In genomic region chr1:192137291-192137925, GRCm38 (mm10) we compare ENCODE assay signal across 8 mouse cellular contexts. TPM values are rescaled to one million over a fixed set of nuclear protein-coding genes. Genes with fewer than 3 reads are reported as not detected.
DNase-seq lines count a peak whose midpoint lies in the region; ATAC-seq and TF ChIP-seq lines count a peak whose summit lies in the region.

No protein-coding gene starts in this region.

- H3K36me3 ChIP-seq in embryonic facial prominence, embryonic 10.5 days (replicated peaks) = no peaks in the 10 kb centered on the region; the same call in 1 of the 2 replicates
- no peaks in the 10 kb centered on the region for H3K36me3 ChIP-seq in intestine, embryonic 14.5 days (ENCODE audit: control insufficient read depth, insufficient read depth, low read length)
- H3K36me3 ChIP-seq in midbrain, embryonic 10.5 days = no peaks in the 10 kb centered on the region

- peak overlapping the region; percentile 69 for H3K4me2 ChIP-seq in intestine, embryonic 14.5 days (ENCODE audit: low read length)

- H3K4me1 ChIP-seq in embryonic facial prominence, embryonic 10.5 days = peaks cover 18% of the 10 kb centered on the region
- peaks cover 18% of the 10 kb centered on the region; the same call in 1 of the 2 replicates for H3K4me1 ChIP-seq in intestine, embryonic 14.5 days (replicated peaks; ENCODE audit: control insufficient read depth, insufficient read depth, low read length)
- peaks cover 29% of the 10 kb centered on the region for H3K4me1 ChIP-seq in midbrain, embryonic 10.5 days

- no peak for TF ChIP-seq CTCF in layer of hippocampus, adult 2 months (conservative IDR thresholded peaks at IDR 0.05)

- ATAC-seq in intestine, embryonic 14.5 days (replicated peaks; ENCODE audit: low FRiP score, low TSS enrichment, low read depth) = peak; percentile 37

- peak overlapping the region; percentile 93 for H3K4me3 ChIP-seq in layer of hippocampus, adult 2 months
- peak overlapping the region; percentile 89 for H3K4me3 ChIP-seq in embryonic facial prominence, embryonic 10.5 days
- H3K4me3 ChIP-seq in intestine, embryonic 14.5 days (ENCODE audit: low read depth, low read length) = peak overlapping the region; percentile 79
- H3K4me3 ChIP-seq in midbrain, embryonic 10.5 days = peak overlapping the region; percentile 87

- H3K9me3 ChIP-seq in embryonic facial prominence, embryonic 10.5 days = no peaks in the 10 kb centered on the region
- no peaks in the 10 kb centered on the region for H3K9me3 ChIP-seq in intestine, embryonic 14.5 days (ENCODE audit: control insufficient read depth, low read length)
- no peaks in the 10 kb centered on the region for H3K9me3 ChIP-seq in midbrain, embryonic 10.5 days (replicated peaks)

- peak overlapping the region; percentile 99 for H3K27ac ChIP-seq in layer of hippocampus, adult 2 months
- H3K27ac ChIP-seq in embryonic facial prominence, embryonic 10.5 days (replicated peaks) = peak overlapping the region; percentile 98
- peak overlapping the region; percentile 88 for H3K27ac ChIP-seq in intestine, embryonic 14.5 days (ENCODE audit: low read depth)
- H3K27ac ChIP-seq in midbrain, embryonic 10.5 days (replicated peaks) = peak overlapping the region; percentile 98

- DNase-seq in layer of hippocampus, adult 2 months (ENCODE audit: low spot score in 2 of 2) = peak in 1 of 2 experiments; percentile 22
- DNase-seq in layer of hippocampus, adult 9-11 months = no peak
- peak; percentile 64 for DNase-seq in MN1 (ENCODE audit: low spot score)
- DNase-seq in embryonic facial prominence, embryonic 10.5 days (ENCODE audit: low spot score) = no peak
- peak; percentile 87 for DNase-seq in intestine, embryonic 14.5 days (ENCODE audit: low spot score)
- no peak for DNase-seq in midbrain, embryonic 10.5 days (ENCODE audit: low spot score)
- no peak for DNase-seq in spleen, adult 12 weeks (ENCODE audit: low spot score)
- DNase-seq in spleen, postnatal 14 days (ENCODE audit: low spot score in 2 of 2) = no peak

- 1% methylated on average over 58 of the region's 61 CpGs for WGBS in embryonic facial prominence, embryonic 10.5 days
- 2% methylated on average over 19 of the region's 61 CpGs for WGBS in intestine, embryonic 14.5 days
- WGBS in midbrain, embryonic 10.5 days = 1% methylated on average over 55 of the region's 61 CpGs

- H3K27me3 ChIP-seq in embryonic facial prominence, embryonic 10.5 days (replicated peaks; ENCODE audit: low read depth, poor library complexity, severe bottlenecking) = no peaks in the 10 kb centered on the region
- no peaks in the 10 kb centered on the region for H3K27me3 ChIP-seq in intestine, embryonic 14.5 days (replicated peaks; ENCODE audit: control insufficient read depth, insufficient read depth, low read length)
- H3K27me3 ChIP-seq in midbrain, embryonic 10.5 days (ENCODE audit: low read depth, poor library complexity, severe bottlenecking) = no peaks in the 10 kb centered on the region

- H3K9ac ChIP-seq in intestine, embryonic 14.5 days (ENCODE audit: low read length) = peak overlapping the region; percentile 67

RNA-seq across cellular contexts. Expression of gene Rcor3, which starts 0.5 kb away (rescaled TPM):
- 10 to 100 TPM; 51.1 to 55.7 TPM for total RNA-seq in layer of hippocampus, adult 2 months (2021)
- 14.5 and 15.0 TPM in 2 replicates for polyA plus RNA-seq in embryonic facial prominence, embryonic 10.5 days (2016; fragmentation: Nextera tagmentation; extraction: Ambion mirVana)
- 31.1 and 31.3 TPM in 2 replicates for polyA plus RNA-seq in intestine, embryonic 14.5 days (2014; fragmentation: Nextera tagmentation; extraction: Ambion mirVana)
- 16.0 and 19.0 TPM in 2 replicates for polyA plus RNA-seq in midbrain, embryonic 10.5 days (2016; fragmentation: Nextera tagmentation; extraction: Ambion mirVana)

RNA-seq across cellular contexts. Expression of gene Traf5, which starts 45.0 kb away (rescaled TPM):
- total RNA-seq in layer of hippocampus, adult 2 months (2021) = 1 to 10 TPM; 2.0 to 2.7 TPM
- polyA plus RNA-seq in embryonic facial prominence, embryonic 10.5 days (2016; fragmentation: Nextera tagmentation; extraction: Ambion mirVana) = 3.1 and 4.5 TPM in 2 replicates
- polyA plus RNA-seq in intestine, embryonic 14.5 days (2014; fragmentation: Nextera tagmentation; extraction: Ambion mirVana) = 21.3 and 26.0 TPM in 2 replicates
- polyA plus RNA-seq in midbrain, embryonic 10.5 days (2016; fragmentation: Nextera tagmentation; extraction: Ambion mirVana) = 3.3 and 3.6 TPM in 2 replicates

RNA-seq across cellular contexts. Expression of gene Kcnh1, which starts 53.2 kb away (rescaled TPM):
- 10 to 100 TPM; 36.8 to 37.2 TPM for total RNA-seq in layer of hippocampus, adult 2 months (2021)
- polyA plus RNA-seq in embryonic facial prominence, embryonic 10.5 days (2016; fragmentation: Nextera tagmentation; extraction: Ambion mirVana) = 0.54 and 0.57 TPM in 2 replicates
- 0.85 and 0.87 TPM in 2 replicates for polyA plus RNA-seq in intestine, embryonic 14.5 days (2014; fragmentation: Nextera tagmentation; extraction: Ambion mirVana)
- polyA plus RNA-seq in midbrain, embryonic 10.5 days (2016; fragmentation: Nextera tagmentation; extraction: Ambion mirVana) = 0.32 and 0.63 TPM in 2 replicates

Comparison
In these comparisons a context has a peak if more than half of its experiments do, and no peak if none do; other contexts are left out.
1. DNase-seq: peak in MN1 (single experiment) and intestine, embryonic 14.5 days (single experiment); none in layer of hippocampus, adult 9-11 months (single experiment), embryonic facial prominence, embryonic 10.5 days (single experiment), midbrain, embryonic 10.5 days (single experiment), spleen, adult 12 weeks (single experiment) and spleen, postnatal 14 days (0 of 2).
2. Peak in every context shown above with its lines, with median percentiles within 50 percentile points of each other: H3K27ac ChIP-seq and H3K4me3 ChIP-seq.